Mouse (Mus musculus): ENCODE measurements around the gene Sfmbt1. TPM values are rescaled to one million over a fixed set of nuclear protein-coding genes. Genes with fewer than 3 reads are reported as not detected.

Sfmbt1 gene
- total and polyA plus RNA-seq, 2 experiments from 2014 or later = 9.7 to 13.4 TPM

- ATAC-seq = no peak
- H3K9ac ChIP-seq (replicated peaks; ENCODE audit: low read length) = no peak overlapping the region
- DNase-seq (ENCODE audit: low spot score) = no peak
- H3K4me1 ChIP-seq (ENCODE audit: insufficient read depth, low read length) = no peaks in the 10 kb centered on the region
- 67% methylated on average over 6 of the region's 6 CpGs for WGBS
- no peaks in the 10 kb centered on the region for H3K27me3 ChIP-seq (ENCODE audit: insufficient read depth, low read length)
- peaks cover 22% of the 10 kb centered on the region; the same call in 1 of the 2 replicates for H3K36me3 ChIP-seq (ENCODE audit: insufficient read depth, low read length)
- no peaks in the 10 kb centered on the region for H3K9me3 ChIP-seq (ENCODE audit: low read length)
- H3K4me2 ChIP-seq (ENCODE audit: low read depth, low read length) = no peak overlapping the region
- no peak for TF ChIP-seq CTCF (IDR thresholded peaks at IDR 0.05; ENCODE audit: low read depth)
- H3K4me3 ChIP-seq (ENCODE audit: low read length) = no peak overlapping the region
- H3K27ac ChIP-seq = no peak overlapping the region
Measured at GRCm38 (mm10) chr14:30674947-30675346, 39.7 kb upstream of the Sfmbt1 start.

- Histone ChIP-seq H3K9me3 (ENCODE audit: low read length) (no peaks in the 10 kb centered on the region), H3K36me3 (ENCODE audit: insufficient read depth, low read length) (peaks cover 39% of the 10 kb centered on the region), H3K27me3 (ENCODE audit: insufficient read depth, low read length) (no peaks in the 10 kb centered on the region), H3K9ac (replicated peaks; ENCODE audit: low read length) (no peak overlapping the region), H3K4me3 (ENCODE audit: low read length) (no peak overlapping the region), H3K4me1 (ENCODE audit: insufficient read depth, low read length) (no peaks in the 10 kb centered on the region), H3K4me2 (ENCODE audit: low read depth, low read length) (no peak overlapping the region), H3K27ac (no peak overlapping the region)
- 90% methylated on average over 3 of the region's 3 CpGs for WGBS
- DNase-seq (ENCODE audit: low spot score) (no peak), ATAC-seq (no peak)
- TF ChIP-seq CTCF (IDR thresholded peaks at IDR 0.05; ENCODE audit: low read depth) = no peak
Measured at GRCm38 (mm10) chr14:30682131-30682530, 32.5 kb upstream of the Sfmbt1 start.

GRCm38 (mm10) chr14:30690685-30691084 is 24.0 kb upstream of the Sfmbt1 start:
- DNase-seq (ENCODE audit: low spot score) (no peak), ATAC-seq (no peak)
- Histone ChIP-seq H3K9ac (replicated peaks; ENCODE audit: low read length) (no peak overlapping the region), H3K27me3 (ENCODE audit: insufficient read depth, low read length) (no peaks in the 10 kb centered on the region), H3K27ac (no peak overlapping the region), H3K36me3 (ENCODE audit: insufficient read depth, low read length) (peaks cover 7% of the 10 kb centered on the region; the same call in 1 of the 2 replicates), H3K4me2 (ENCODE audit: low read depth, low read length) (no peak overlapping the region), H3K9me3 (ENCODE audit: low read length) (no peaks in the 10 kb centered on the region), H3K4me3 (ENCODE audit: low read length) (no peak overlapping the region), H3K4me1 (ENCODE audit: insufficient read depth, low read length) (peaks cover 5% of the 10 kb centered on the region; the same call in 1 of the 2 replicates)
- 93% methylated on average over 3 of the region's 3 CpGs for WGBS
- no peak for TF ChIP-seq CTCF (IDR thresholded peaks at IDR 0.05; ENCODE audit: low read depth)

GRCm38 (mm10) chr14:30692439-30692838 is 22.2 kb upstream of the Sfmbt1 start:
- Histone ChIP-seq H3K36me3 (ENCODE audit: insufficient read depth, low read length) (peaks cover 7% of the 10 kb centered on the region; the same call in 1 of the 2 replicates), H3K27ac (no peak overlapping the region), H3K9me3 (ENCODE audit: low read length) (no peaks in the 10 kb centered on the region), H3K4me2 (ENCODE audit: low read depth, low read length) (no peak overlapping the region), H3K27me3 (ENCODE audit: insufficient read depth, low read length) (no peaks in the 10 kb centered on the region), H3K9ac (replicated peaks; ENCODE audit: low read length) (no peak overlapping the region), H3K4me3 (ENCODE audit: low read length) (no peak overlapping the region), H3K4me1 (ENCODE audit: insufficient read depth, low read length) (peaks cover 5% of the 10 kb centered on the region; the same call in 1 of the 2 replicates)
- WGBS = 85% methylated on average over 6 of the region's 6 CpGs
- no peak for DNase-seq (ENCODE audit: low spot score)
- no peak for TF ChIP-seq CTCF (IDR thresholded peaks at IDR 0.05; ENCODE audit: low read depth)
- no peak for ATAC-seq

GRCm38 (mm10) chr14:30694786-30695185 is 19.9 kb upstream of the Sfmbt1 start:
- DNase-seq (ENCODE audit: low spot score) = no peak
- H3K27ac ChIP-seq = no peak overlapping the region
- ATAC-seq = no peak
- TF ChIP-seq CTCF (IDR thresholded peaks at IDR 0.05; ENCODE audit: low read depth) = no peak
- no peaks in the 10 kb centered on the region for H3K27me3 ChIP-seq (ENCODE audit: insufficient read depth, low read length)
- no peaks in the 10 kb centered on the region for H3K9me3 ChIP-seq (ENCODE audit: low read length)
- no peak overlapping the region for H3K9ac ChIP-seq (replicated peaks; ENCODE audit: low read length)
- whole genome bisulfite sequencing = 90% methylated on average over 2 of the region's 2 CpGs
- no peak overlapping the region for H3K4me2 ChIP-seq (ENCODE audit: low read depth, low read length)
- no peak overlapping the region for H3K4me3 ChIP-seq (ENCODE audit: low read length)
- H3K36me3 ChIP-seq (ENCODE audit: insufficient read depth, low read length) = peaks cover 5% of the 10 kb centered on the region; the same call in 1 of the 2 replicates
- peaks cover 5% of the 10 kb centered on the region; the same call in 1 of the 2 replicates for H3K4me1 ChIP-seq (ENCODE audit: insufficient read depth, low read length)

GRCm38 (mm10) chr14:30695609-30696008 is 19.0 kb upstream of the Sfmbt1 start:
- H3K27ac ChIP-seq = no peak overlapping the region
- H3K9me3 ChIP-seq (ENCODE audit: low read length) = no peaks in the 10 kb centered on the region
- H3K36me3 ChIP-seq (ENCODE audit: insufficient read depth, low read length) = no peaks in the 10 kb centered on the region
- DNase-seq (ENCODE audit: low spot score) = peak; percentile 79
- H3K27me3 ChIP-seq (ENCODE audit: insufficient read depth, low read length) = no peaks in the 10 kb centered on the region
- peak; percentile 55 for TF ChIP-seq CTCF (IDR thresholded peaks at IDR 0.05; ENCODE audit: low read depth)
- no peak overlapping the region for H3K4me3 ChIP-seq (ENCODE audit: low read length)
- no peak overlapping the region for H3K9ac ChIP-seq (replicated peaks; ENCODE audit: low read length)
- peak; percentile 48; the same call in 1 of the 2 replicates for ATAC-seq
- H3K4me1 ChIP-seq (ENCODE audit: insufficient read depth, low read length) = peaks cover 5% of the 10 kb centered on the region; the same call in 1 of the 2 replicates
- WGBS = 20% methylated on average over 4 of the region's 4 CpGs
- no peak overlapping the region for H3K4me2 ChIP-seq (ENCODE audit: low read depth, low read length)

GRCm38 (mm10) chr14:30697407-30698052 is 17.1 kb upstream of the Sfmbt1 start:
- 61% methylated on average over 15 of the region's 15 CpGs for WGBS
- no peak overlapping the region for H3K4me2 ChIP-seq (ENCODE audit: low read depth, low read length)
- no peak overlapping the region for H3K9ac ChIP-seq (replicated peaks; ENCODE audit: low read length)
- ATAC-seq (peak; percentile 69), DNase-seq (ENCODE audit: low spot score) (peak; percentile 72)
- H3K27ac ChIP-seq = peak overlapping the region; percentile 41; the same call in 1 of the 2 replicates
- no peak overlapping the region for H3K4me3 ChIP-seq (ENCODE audit: low read length)
- no peaks in the 10 kb centered on the region for H3K36me3 ChIP-seq (ENCODE audit: insufficient read depth, low read length)
- peaks cover 5% of the 10 kb centered on the region; the same call in 1 of the 2 replicates for H3K4me1 ChIP-seq (ENCODE audit: insufficient read depth, low read length)
- no peaks in the 10 kb centered on the region for H3K27me3 ChIP-seq (ENCODE audit: insufficient read depth, low read length)
- no peak for TF ChIP-seq CTCF (IDR thresholded peaks at IDR 0.05; ENCODE audit: low read depth)
- H3K9me3 ChIP-seq (ENCODE audit: low read length) = no peaks in the 10 kb centered on the region
